Mouse (Mus musculus): Measurements from ENCODE around the gene Slc46a2.

Slc46a2 gene

DNA sequence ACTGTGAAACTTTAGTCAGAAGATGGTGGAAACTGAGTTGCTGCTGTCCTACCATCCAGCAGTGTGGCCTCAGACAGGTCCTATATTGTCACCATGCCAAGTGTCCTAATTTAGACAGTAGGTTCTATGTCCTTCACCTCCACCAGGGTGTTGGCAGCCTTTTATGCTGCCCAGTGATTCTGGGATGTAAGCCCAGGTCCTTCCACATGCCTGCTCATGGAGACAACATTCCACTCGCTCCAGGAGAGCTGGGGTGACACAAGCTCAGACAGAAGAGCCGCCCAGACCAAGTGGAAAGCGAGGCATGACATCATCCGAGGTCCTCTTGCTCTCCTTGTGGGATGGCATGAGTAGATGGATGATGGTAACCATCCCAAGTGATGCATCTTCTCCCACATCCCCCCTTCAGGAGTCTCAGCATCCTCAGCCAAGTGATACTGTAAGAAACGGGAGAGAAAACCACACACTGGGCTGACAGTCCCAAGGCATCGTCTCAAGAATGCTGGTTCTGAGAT lies 24.7 kb downstream of the Slc46a2 start:
- DNase-seq = no peak

DNA sequence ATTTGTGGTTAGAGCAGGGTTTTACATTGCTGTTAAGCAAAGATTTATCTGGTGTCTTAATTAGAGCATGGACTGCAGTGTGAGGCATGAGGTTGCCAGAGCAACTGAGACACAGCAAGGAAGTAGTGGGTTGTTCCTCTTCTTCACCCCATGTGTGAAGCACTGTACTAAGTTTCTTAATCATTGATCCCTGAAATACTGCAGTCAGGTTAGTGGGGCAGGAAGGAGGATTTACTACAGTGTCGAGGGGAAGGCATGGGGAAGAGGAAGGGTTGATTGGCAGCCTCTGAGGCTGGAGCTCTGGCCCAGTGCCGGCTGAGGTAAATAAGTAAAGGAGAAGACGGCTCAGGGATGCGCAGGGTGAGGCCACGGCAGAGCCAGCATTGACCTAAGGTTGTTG lies 26.8 kb downstream of the Slc46a2 start:
- no peak for DNase-seq

DNA sequence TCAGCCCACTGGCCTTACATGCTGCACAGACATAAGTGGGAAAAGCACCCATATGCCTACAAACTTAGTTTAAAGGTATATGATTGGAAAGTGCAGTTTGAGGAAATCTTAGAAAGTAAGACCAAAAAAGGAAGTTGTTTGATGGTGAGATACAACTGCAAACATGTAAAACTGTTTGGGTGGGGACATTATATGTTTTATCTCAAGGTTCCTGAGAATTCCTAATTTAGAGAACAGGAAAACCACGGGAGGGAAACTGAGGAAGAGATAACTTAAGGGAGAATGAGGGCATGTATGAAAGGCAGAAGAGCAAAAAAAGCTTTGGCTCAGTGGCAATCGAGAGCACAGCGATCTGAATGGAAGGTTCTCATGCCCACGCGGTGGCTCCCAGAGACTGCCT lies 27.8 kb downstream of the Slc46a2 start:
- DNase-seq = no peak

DNA sequence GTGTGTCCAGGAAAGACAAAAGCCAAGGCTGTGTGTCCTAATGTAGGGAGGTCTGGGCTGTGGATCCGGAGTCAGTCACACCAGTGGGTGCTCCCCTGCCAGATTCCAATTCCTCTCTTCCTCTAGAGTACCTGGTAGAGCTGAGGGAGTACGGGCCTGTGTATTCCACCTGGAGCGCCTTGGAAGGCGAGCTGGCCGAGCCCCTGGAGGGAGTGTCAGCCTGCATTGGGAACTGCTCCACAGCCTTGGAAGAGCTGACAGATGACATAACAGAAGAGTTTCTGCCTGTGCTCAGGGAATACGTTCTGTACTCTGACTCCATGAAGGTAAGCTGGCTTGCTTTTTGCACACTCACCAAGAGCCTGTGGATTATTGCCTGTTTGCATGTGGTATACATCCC lies 28.6 kb downstream of the Slc46a2 start:
- DNase-seq = no peak

DNA sequence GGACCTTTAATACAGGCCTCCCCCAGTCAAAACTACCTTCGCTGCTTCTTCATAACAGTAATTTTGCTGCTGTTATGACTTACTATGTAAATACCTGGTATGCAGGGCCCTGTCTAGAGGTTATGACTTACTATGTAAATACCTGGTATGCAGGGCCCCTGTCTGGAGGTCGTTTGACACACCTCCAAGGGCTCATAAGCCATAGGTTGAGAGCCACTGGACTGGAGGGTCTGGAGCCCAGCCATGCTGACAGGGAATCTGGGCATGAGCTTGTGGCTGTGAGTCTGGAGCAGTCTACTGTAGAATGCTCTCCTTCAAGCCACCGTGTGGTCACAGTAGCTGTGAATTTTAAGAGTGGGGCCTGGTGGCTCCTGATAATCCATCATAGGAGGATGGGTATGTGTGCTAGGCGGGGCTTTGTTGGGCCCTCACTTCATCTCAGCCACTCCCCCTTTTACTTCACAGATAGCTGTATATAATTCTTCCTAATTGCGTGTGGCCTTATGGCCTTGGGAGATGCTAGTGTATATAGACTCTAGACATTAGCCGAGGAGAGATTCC lies 30.6 kb downstream of the Slc46a2 start:
- no peak for DNase-seq

DNA sequence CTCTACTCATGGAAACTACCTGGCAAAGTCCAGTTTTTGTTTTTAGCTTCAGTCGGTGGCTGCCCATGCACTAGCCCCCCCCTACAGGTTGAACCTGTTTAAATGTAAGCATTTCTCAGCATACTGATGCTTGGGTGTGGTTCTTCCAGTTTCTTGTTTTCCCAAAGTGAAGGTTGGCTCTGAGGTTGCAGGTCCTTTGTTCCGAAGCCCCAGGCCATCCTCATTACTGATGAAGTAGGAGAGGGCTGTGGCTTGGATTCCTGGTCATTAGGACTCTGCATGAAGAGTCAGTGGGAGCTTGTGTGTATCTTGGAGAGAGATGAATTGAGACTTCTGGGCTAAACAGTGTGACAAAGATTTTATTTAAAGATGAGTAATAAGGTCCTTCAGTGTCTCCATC lies 33.6 kb downstream of the Slc46a2 start:
- no peak for DNase-seq

DNA sequence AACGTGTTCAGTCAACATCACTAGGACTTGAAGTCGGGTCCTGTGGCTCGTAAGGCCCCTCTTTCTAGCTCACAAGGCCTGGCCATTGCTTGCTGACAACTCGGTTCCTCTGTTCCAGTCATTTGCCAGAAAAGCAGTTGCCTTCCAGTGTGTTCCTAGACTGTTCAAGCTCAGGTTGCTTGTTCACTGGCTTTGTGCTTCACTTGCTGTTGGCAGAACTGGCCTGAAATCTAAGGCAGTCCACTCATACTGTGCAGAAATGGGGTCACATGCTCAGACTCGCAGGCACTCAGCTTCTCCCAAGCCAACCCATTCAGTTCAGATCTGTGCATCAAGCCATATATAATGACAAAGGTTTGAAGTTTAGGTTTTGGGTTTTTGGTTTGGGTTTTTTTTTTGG lies 34.1 kb downstream of the Slc46a2 start:
- no peak for DNase-seq

DNA sequence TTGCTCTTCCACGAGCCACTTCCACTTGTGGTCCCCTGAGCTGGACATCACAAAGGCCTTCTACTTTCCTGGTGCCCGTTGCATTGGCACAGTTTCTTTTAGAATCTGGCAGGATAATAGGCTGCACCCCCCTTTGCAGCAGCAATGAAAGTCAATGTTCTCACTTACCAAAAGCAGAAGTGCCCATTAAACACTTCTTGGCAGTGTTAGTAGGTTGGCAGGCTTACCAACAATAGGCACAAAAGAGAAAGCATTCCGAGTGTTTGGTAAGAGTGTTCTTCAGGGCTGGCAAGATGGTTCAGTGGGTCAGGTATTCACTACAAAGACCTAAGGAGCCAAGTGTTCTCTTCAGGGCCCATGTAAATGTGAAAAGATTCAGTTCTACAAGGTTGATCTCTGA lies 35.4 kb downstream of the Slc46a2 start:
- no peak for DNase-seq

DNA sequence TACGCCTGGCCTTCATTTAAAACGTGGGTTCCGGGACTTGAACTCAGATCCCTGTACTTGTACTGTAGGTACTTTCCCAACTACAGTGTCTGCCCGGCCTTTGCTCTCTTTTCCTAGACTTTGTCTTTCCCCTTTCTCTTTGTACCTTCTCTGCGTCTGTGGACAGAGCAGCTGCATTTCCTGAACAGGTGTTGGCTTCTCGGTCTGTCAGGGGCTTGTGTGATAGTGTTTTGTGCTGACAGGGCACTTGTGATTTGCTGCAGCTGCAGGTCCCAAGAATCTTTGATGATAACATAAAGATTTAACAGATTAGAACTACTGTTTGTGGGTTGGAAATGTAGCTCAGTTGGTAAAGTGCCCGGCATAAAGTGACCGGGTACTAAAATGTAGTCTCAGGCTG lies 36.3 kb downstream of the Slc46a2 start:
- peak; percentile 53 for DNase-seq

DNA sequence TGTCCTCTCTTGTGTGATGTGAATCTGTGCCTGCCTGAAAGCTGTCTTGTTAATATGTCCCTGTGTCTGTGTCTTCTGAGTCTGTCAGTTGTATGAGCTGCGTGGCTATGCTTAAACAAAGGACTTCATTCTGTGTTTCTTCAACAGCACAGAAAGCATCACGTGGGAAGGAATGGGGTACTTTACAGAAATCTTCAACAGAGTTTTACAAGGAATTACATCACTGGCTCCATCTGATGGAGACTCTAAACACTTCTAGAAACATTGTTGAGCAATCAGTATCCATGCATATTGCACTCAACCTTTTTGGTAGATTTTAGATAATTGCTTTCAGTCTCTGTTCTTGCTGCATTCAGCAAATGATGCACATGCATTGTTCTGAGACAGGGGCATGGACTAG lies 37.8 kb downstream of the Slc46a2 start:
- no peak for DNase-seq

DNA sequence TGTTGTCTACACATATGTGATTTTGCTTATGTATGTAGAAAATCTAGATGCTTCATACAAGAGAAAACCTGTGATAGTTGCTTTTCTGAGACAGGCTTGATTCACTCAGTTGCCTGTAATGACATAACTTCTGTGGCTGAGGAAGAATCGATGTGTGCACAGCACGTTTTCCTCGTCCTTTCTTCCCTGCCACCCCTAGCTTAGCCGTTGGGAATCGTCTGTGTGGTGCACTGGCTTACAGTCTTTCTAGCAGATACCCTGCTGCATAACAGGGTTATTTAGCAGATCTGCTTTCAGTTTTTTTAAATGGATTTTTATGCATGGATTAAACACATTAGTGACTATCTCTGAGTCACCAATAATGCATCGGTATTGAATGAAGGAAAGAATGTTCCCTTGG lies 38.3 kb downstream of the Slc46a2 start:
- no peak for DNase-seq

DNA sequence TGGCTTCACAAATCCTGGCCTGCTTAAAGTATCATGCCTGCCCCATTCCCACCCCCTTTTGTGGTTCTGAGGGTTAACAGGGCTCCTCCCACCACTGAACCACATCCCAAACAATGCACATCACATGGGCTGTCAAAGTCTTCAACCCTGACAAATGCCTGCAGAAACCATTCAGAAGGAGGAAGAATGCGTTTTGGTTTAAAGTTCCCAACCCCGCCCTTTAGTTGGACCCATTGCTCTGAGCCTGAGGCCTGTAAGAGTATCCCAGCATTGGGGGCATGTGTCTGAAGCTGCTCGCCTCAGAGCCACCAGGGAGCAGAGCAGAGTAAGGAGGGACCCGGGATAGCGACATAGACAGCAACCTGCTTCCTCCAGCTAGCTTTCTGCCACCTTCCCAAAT lies 41.0 kb downstream of the Slc46a2 start:
- DNase-seq = no peak

DNA sequence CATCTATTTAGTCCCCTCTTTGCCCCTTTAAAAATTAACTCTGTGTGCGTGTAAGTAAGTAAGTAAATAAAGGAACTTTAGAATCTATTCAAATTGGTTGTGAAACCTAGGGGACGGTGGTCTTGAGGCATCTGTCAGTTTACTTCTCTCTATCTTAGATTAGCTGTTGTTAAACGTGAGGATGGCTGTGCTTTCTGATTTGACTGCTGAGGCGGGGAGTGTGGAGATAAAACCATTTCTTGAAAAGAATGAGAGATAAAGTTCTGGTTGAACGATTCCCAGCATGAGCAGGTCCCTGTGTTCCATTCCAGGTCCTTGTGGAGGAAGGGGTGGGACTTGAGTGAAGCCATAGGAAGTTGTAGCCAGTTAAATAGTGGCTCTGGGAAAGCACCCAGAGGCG lies 41.6 kb downstream of the Slc46a2 start:
- no peak for DNase-seq

DNA sequence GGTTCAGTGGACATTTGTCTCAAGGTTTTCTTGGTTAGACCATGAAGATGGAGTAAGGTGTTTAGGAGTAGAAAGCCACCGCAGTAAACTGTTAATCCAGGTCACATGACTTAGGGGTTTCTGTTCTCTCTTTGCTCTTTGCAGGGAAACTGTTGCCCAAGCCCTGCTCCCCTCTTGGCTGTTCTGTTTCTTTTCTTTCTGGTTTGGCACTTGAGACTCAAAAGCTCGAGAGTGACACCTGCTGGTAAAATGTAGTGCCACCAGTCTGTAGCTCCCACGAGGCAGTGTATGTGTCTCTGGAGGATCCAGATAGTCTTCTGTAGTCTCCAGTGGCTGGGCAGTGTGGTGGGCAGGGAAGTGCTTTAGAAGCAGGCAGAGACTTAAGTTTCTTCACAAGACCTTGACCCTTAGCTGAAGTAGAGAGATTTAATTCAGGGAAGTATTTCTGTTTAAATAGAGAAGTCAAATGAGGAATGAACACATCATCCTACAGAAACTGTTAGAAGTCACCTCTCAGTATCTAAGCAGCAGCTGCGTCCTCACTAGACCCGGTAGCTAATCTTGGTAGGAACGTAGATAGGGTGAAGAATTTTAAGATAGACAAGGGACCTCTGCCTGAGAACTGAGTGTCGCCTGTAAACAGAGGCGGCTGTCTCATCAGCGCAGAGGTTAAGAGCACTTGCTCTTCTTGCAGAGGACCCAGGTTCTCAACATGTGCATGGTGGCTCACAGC lies 43.8 kb downstream of the Slc46a2 start:
- peak; percentile 80 for DNase-seq

DNA sequence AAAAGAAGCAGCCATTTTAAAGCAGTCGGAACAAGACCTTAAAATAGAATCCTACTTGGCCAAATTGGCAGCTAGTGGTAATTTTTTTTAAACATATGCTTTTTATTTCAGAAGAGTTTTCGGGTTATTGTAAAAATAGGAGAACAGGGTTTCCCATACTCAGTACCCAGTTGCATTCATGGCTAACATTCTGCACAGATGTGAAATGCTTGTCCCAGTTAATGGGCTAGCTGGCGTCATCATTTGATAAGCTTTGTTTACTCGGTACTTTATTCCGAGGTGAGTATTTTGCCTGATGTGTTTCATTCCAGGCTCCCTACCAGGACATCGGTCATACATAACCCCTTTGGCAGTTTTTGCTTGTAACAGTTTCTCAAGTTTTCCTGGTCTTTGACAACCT lies 44.4 kb downstream of the Slc46a2 start:
- no peak for DNase-seq

DNA sequence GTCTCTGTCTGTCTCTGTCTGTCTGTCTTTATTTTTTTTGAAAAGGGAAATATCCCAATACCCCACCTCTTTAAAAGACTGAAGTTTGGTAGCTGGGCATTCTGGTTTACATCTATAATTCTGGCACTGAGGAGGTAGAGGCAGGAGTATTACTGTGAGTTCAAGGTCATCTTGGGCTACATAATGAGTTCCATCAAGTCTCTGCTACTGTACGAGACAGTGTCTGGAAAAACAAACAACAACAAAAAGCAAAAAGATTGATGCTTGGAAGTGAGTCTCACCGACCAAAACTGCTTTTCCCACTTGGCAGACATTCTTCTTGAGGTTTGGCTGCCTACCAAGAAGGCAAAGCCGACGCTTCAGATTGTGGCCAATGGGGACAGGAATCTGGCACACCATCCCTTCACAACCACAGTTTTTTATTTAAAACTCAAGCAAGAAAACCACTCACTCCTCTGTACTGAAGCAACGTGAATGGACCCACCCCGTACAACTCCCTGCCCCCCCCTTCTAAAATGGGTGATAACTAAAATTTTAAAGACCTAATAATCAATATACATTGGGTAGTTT lies 45.3 kb downstream of the Slc46a2 start:
- no peak for DNase-seq

DNA sequence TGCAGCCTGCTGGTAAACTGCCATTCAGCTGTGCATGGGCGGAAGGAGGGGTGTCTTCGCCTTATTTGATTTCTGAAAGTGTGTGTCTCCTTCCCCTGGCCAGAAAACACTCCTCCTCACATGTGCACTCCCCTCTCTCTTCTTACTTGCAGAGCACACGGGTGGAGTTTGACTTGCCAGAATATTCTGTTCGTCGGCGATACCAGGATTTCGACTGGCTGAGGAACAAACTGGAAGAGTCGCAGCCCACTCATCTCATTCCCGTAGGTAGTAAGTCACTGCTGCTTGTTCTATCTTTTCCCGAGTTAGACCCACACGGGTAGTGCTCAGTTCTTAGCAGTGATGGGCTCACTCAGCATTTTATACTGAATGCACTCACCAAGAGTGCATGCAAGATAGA lies 46.8 kb downstream of the Slc46a2 start:
- DNase-seq = no peak

DNA sequence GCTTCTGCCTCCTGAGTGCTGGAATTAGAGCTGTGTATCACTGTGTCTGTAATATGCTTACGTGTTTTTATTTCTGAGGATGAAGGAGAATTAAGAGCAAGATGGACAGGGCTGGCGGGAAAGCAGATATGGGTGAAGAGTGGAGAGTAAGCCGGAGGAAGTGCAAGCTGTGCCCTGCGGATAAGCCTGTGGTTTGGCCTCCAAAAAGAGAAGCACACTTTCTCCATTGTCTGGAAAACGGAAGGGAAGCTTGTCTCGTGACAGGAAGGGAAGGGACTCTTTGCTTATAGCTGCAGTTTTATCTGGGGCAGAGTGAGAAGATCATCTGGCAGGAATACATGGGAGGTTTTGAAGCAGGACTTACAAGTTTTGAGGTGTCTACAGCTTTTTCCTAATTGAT lies 51.0 kb downstream of the Slc46a2 start:
- DNase-seq = no peak

DNA sequence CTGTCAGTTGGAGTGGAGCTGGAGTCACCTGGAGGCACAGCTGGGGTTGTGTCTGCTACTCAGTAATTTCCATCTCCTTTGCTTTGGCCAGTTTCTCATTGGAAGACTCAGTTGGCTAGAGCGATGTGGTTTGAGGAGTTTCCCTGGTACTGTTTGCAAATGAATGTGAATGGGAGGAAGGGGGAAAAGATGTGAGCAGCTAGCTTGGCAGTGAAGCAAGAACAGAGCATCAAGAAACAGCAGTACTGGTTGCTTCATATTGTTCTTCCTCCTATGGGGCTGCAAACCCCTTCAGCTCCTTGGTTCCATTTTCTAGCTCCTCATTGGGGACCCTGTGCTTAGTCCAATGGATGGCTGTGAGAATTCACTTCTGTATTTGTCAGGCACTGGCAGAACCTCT lies 52.5 kb downstream of the Slc46a2 start:
- no peak for DNase-seq

DNA sequence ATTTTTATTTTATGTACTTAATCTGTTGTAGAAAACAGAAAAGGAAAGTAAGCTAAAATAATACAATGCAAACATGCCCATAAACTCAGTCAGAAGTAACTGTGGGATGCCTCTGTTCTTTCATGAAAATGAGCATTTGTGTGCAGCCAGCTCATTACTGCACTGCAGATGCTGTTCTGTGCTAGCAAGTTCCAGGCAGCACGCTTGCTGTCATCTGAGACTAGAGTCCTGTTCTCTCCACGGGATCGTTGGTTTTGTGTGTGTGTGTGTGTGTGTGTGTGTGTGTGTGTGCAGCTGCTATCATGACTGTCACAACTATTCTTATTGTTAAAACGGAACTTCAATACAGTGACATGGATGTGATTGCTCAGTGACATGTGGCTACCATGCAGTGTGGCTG lies 53.0 kb downstream of the Slc46a2 start:
- no peak for DNase-seq

DNA sequence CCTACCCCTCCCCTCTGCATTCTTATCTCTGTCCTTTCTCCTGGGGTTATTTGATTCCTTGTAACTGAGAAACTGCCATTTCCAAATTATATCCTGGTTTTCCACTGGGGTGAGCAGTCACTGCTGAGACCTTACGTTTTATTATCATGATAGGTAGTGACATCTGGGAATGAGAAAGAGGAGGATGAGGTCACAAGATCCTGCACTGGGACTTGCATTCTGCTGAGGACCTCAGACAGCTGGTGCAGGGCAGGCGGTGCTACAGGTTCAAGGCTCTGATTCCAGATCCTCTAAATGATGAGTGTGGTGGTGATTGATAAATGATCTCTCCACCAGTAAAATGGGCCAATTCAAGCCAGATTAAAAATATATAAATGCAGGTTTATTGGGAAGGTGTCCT lies 54.4 kb downstream of the Slc46a2 start:
- DNase-seq = no peak

DNA sequence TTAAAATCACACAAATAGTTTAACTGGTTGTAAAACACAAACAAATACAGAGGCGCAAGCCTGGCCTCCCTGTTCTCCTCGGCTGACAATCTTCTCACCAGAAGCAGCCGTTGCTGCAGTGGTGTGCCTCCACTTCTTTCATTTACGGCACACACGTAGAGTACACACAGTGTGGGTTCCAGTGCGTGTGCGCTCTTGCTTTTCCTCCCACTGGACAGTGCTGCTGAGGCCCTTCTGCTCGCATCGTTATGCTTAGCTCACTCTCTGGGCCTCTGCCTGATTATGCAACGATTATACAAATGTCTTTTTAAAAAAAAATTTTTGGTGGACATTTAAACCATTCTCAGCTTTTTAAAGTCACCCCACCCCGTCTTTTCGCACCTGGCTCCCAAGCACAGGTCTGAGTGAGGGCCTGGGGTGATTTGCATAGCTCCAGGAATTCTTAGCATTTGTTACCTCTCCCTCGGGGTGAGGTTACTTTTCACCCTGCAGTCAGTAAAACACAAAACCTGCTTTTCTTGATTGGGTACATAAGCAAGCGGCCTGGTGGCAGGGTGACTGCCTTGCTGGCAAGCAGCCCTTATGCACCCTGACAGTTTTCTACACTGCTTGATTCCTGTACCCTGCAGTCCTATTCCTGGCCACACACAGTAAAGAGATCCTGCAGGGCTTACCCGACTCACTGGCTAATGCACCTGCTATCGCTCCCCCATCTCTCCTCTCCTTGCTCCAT lies 55.0 kb downstream of the Slc46a2 start:
- DNase-seq = no peak
